Mouse (Mus musculus): ENCODE measurements at regions not wholly inside any gene's neighbourhood (a gene's known extent, or its start where the extent isn't known, plus 50 kb on each side); places are given as distances from the start of the nearest gene placed in this dataset.
A peak's percentile ranks its signal among the peaks of the same experiment; 100 is the strongest.

GRCm38 (mm10) chr15:36427334-36427733, 580.2 kb downstream of the Zfp706 start:
- DNase-seq (ENCODE audit: extremely low spot score in 1 of 2, low spot score in 1 of 2): no peak

DNA sequence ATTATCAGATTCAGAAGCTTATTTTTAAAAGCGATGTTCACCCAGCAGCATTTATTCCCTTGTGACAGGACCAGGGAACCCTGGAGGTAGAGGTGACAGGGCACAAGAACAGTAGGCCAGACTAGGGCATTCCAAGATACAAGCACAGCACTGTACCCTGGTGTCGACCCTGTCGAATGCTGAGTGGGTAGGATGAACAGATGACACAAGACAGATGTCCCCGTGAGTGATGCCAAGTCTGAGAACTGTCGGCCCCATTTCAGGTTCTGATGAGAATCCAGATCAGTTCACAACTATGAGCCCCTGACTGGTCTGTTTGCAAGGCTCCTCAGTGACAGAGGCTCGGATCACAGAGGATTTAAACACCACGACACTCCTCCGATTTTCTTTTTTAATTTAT, 581.7 kb downstream of the Zfp706 start:
- DNase-seq (ENCODE audit: extremely low spot score in 1 of 2, low spot score in 1 of 2): no peak

- DNase-seq (ENCODE audit: extremely low spot score in 1 of 2, low spot score in 1 of 2): no peak
Measured at GRCm38 (mm10) chr15:36424047-36424446, 583.5 kb downstream of the Zfp706 start.

DNA sequence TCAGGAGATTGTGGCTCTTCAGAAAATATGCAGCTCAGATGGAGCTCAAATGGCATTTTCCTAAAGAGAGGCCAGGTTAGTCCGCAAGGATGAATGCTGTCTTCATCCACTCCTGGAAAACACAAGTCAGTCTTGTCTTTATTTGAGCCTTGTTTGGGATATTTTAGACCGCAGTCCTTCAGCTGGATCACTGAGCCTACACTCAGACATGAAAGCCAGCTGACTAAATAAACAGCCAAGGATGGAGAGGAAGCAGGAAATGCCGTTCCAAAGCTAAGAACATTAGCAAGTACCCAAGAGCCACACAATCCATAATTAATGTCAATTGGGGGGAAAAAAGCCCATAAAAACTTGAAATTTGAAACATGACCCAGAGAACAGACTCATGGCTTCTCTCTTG, 584.8 kb downstream of the Zfp706 start:
- DNase-seq (ENCODE audit: extremely low spot score in 1 of 2, low spot score in 1 of 2): no peak

DNA sequence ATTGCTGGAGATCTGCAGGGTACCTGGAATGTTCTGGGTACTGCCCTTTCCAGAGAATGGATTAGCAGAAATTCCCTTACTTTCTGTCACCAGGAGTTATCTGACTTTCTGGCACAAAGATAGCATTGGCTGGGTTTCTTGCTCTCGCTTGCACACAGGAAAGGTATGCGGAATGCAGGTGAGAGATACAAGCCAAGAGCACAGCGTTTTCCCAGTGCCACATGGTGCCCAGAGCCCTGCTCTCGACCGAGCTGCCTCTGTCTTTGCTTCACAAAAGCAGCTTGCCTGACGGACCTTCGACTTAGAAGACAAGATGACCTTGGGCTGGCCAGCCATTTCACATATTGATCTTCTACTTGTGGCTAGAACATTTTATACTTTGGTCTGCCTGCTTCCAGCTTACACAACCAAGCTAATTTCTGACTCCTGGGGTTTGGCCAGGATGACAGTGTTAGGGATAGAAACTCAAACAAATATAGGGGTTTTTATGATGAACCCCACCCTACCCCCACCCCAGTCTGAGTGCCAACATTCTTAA, 587.6 kb downstream of the Zfp706 start:
- DNase-seq (ENCODE audit: extremely low spot score in 1 of 2, low spot score in 1 of 2): no peak

DNA sequence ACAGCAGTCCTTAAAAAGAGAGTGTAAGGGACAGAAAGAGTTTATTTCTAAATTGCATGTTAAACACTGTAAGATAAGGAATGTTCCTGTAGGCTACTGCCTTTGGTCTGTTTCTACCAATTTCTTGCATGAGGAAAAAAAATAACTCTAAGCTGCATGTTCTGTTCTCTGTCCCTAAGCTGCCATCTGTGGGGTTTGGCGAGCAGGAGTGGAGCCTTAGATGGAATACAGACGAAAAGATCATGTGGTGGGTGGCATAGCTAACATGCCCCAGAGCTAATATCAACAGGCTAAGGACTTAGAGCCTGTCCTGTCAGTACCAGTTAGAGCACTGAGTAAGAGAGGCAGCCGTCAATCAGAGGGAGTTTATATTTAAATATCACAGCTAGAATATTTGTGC, 590.1 kb downstream of the Zfp706 start:
- peak; percentile 36 to 46 for DNase-seq (ENCODE audit: extremely low spot score in 1 of 2, low spot score in 1 of 2)

- DNase-seq (ENCODE audit: extremely low spot score in 1 of 2, low spot score in 1 of 2): no peak
Measured at GRCm38 (mm10) chr15:36415552-36416249, 591.9 kb downstream of the Zfp706 start.

- peak in 1 of 2 experiments; percentile 42 for DNase-seq (ENCODE audit: extremely low spot score in 1 of 2, low spot score in 1 of 2)
Measured at GRCm38 (mm10) chr15:36412016-36412415, 595.6 kb downstream of the Zfp706 start.

DNA sequence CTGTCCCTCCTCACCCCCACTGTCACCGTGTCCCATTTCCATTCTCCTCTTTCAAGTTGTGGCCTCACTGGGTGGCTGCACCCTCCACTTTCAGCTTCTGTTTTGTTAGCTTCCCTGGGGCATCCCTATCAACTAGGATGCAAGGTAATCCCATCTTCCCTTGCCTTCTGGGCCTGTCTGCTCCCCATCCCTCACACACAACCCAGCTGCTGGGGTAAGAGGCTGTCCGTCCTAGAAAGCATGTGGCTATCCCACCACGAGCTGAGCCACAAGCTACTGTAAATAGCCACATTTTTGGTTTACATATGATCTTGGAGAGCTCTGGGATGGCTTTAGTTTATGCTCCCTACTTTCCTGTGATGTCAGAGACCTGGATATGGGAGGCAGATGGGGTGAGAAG, 602.1 kb downstream of the Zfp706 start:
- no peak for DNase-seq (ENCODE audit: extremely low spot score in 1 of 2, low spot score in 1 of 2)

DNA sequence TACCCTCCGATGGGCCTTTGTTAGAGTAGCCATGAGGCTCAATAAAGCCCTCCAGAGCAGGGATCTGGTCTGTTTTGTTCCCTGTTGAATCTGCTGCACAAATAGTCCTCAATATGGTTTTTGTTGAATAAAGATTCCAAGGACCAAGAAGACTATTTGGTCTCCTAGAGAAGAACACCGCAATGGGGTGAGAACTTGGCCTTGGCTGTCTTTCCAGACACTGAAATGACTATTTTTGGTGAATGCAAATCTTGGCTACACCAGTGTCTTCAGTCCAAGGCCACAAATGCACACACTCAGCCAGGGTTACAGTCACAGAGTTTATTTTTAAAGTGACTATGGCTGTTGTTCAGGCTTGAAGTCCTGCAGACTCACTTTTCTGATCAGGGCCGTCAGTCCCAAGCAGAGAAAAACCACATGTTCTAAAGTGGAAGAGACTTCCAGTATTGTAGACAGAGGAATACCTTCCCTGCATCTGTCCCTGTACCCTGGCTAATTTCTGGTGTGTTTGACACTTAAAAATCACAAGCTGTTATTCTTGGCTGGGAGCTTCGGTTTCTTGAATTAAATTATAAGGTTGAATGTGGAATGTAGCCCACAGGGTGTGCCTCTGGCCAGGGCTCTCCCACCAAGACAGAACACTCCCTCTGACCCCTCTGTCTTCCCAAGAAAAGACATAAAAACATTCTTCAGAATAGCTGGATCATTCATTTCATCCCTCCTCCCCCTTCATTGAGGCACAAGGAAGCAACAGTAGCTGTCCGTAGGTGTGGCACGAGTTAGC, 604.0 kb downstream of the Zfp706 start:
- DNase-seq (ENCODE audit: extremely low spot score in 1 of 2, low spot score in 1 of 2): no peak

DNA sequence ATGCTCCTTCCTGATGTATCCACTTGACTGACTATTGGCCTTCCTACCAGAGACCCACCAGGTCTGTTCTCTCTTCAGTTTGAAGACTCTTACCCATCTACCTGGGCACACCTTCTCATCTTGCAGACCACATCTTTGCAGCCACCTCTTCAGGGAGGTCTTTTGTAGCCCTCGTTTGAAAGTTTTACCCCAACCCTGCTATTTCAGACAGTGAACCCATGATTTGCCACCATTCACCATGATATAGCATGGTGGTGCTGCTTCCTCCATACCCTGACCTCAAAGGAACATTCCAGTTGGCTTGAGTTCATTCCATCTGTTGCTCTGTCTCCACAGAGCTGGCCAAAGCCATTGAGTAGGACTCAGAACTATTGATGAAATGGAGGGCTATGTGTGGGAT, 605.5 kb downstream of the Zfp706 start:
- no peak for DNase-seq (ENCODE audit: extremely low spot score in 1 of 2, low spot score in 1 of 2)

GRCm38 (mm10) chr15:36400311-36400840, 607.2 kb downstream of the Zfp706 start:
- DNase-seq (ENCODE audit: extremely low spot score in 1 of 2, low spot score in 1 of 2): no peak

GRCm38 (mm10) chr15:36399355-36400012, 608.1 kb downstream of the Zfp706 start:
- no peak for DNase-seq (ENCODE audit: extremely low spot score in 1 of 2, low spot score in 1 of 2)

DNA sequence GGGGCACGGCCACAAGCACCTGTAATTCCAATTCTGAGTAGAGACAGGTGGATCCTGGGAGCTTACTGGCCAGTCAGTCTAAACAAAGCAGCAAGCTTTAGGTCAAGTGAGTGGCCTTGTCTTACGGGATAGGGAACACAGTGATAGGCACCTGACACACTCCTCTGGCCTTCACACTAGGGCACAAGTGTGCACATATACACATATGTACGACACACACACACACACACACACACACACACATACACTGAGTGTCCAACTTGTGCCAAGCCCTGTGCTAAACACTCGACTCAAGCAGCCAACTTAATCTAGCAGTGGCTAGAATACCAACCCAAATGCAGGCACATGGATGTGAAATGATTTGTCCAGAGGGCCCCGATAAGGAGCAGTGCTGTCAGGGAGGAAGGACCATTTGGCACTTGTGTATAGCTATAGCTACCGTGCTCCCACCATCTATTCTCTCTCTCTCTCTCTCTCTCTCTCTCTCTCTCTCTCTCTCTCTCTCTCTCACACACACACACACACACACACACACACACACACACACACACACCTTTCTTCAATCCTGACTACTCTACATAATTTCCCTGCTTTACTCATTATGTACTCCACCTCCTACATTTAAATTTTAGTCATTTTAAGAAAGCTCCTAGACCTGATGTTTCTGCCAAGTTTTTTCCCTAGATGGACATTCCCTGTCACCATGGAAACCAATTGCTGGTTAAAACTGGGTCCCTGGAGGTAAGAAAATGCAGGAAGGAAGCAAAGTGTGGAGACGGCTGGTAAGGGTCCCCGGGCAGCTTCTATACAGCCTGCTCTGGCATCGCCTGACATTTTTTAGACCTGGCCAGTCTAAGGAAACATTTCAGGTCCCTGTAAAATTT, 609.2 kb downstream of the Zfp706 start:
- DNase-seq (ENCODE audit: extremely low spot score in 1 of 2, low spot score in 1 of 2): peak in 1 of 2 experiments; percentile 49

GRCm38 (mm10) chr15:36396791-36397190, 610.8 kb downstream of the Zfp706 start:
- no peak for DNase-seq (ENCODE audit: extremely low spot score in 1 of 2, low spot score in 1 of 2)

DNA sequence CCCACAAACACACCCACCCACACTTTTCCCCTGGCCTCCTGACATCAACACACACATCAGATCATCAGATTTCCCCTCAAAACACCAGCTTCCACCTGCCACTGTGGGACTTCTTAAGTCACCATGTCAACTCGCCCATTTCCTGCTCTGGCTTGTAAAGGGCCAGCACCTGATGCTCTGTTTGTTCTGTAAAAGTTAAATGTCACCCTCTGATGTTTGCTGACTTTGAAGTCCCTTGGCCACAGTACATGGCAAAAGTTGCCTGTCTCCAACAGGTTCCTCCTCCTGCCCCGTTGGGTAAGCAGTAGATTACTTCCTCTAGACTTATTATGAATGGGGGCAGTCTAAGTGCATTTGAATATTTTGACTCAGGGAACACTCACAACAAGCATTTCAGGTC, 611.3 kb downstream of the Zfp706 start:
- DNase-seq (ENCODE audit: extremely low spot score in 1 of 2, low spot score in 1 of 2): no peak

DNA sequence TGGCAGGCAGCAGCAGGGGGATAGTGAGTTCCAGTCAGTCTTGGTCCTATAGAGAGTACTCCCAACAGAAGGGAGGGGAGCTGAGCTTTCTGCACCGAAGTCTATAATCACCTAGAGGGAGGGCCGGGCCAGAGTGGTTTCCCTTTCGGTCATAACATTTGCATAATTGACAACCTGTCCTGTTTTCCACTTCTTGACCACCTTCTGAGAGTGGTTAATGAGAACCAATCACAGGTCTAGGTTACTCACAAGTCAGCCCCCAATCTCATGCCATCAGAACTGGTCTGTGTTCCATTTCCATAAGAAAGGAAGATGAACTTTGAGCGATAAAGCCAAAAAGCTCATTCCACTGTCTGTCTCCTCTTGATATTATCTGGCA, 611.9 kb downstream of the Zfp706 start:
- DNase-seq (ENCODE audit: extremely low spot score in 1 of 2, low spot score in 1 of 2): no peak

GRCm38 (mm10) chr15:36394914-36395671, 612.5 kb downstream of the Zfp706 start:
- no peak for DNase-seq (ENCODE audit: extremely low spot score in 1 of 2, low spot score in 1 of 2)

DNA sequence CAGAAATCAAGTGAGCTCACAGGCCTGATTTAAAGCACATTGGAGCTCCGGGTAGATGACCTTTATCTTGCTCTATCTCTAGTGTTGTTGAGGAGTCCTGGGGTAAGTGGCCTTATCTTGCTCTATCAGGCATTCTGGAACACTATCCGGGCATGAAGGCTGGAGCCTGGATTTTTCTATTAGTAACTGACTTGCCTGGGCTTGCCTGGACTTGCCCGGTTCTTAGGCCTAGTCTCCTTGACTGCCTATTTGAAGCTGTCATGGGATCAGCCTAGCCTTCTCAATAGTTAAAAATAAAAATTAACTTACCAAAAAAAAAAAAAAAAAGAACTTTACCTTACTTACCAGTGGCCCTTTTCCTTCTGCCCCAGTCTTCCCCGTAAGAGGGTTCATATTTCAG, 617.8 kb downstream of the Zfp706 start:
- no peak for DNase-seq (ENCODE audit: extremely low spot score in 1 of 2, low spot score in 1 of 2)
